Mouse (Mus musculus) mature B cell (primary cell): ENCODE measurements around the gene Camk1.

ENCODE experiments used
- in situ Hi-C: fragments of 300-500 bp; cut with MboI; formaldehyde crosslinking; loops from 2 replicates; pipeline ENCODE4 v1.14.3; 2019

Camk1 gene

GRCm38 (mm10) chr6:113306322-113306985 is 37.3 kb downstream of the Camk1 start:
- in situ Hi-C loops = no loop called here

DNA sequence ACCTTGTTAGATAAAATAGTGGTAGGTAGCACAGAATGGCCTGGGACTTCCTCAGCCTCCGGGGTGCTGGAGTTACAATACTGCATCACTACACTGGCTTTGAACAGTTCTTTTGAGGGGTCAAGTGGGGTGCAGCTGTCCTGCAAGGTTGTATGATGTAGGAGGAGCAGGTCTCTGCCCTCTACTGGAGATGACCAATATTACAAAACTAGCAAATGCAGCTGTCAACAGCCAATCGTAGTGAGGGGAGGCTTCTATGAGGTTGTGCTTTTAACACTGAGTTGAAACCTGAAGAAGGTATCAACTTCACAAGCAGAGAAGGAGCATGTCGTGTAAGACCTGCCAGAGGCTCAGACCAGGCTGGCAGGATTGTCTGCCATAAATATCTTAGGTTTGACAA is 41.5 kb downstream of the Camk1 start:
- in situ Hi-C loops = no loop called here

GRCm38 (mm10) chr6:113301350-113301749 is 42.4 kb downstream of the Camk1 start:
- in situ Hi-C loops = no loop called here

- in situ Hi-C loops = no loop called here
Observed at GRCm38 (mm10) chr6:113296639-113297038, 47.1 kb downstream of the Camk1 start.

DNA sequence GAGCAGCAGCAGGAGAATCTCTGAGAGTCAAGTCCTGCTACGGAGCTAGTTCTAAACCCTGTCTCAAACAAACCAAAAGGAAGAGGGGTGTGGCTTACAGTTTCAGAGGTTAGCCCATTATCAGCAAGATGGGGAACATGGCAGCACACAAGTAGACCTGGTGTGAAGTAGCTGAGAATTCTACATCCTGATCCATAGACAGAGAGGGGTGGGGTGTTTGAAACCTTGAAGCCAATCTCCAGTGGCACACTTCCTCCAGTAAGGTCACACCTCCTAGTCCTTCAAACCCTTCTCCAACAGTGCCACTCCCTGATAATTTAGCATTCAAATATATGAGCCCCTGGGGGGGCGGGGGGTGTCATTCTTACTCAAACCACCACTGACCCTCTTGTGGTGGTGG is 47.7 kb downstream of the Camk1 start:
- in situ Hi-C loops = no loop called here

- in situ Hi-C loops = no loop called here
Observed at GRCm38 (mm10) chr6:113292938-113293337, 50.8 kb downstream of the Camk1 start.

GRCm38 (mm10) chr6:113290346-113290745 is 53.4 kb downstream of the Camk1 start:
- in situ Hi-C loops = no loop called here

DNA sequence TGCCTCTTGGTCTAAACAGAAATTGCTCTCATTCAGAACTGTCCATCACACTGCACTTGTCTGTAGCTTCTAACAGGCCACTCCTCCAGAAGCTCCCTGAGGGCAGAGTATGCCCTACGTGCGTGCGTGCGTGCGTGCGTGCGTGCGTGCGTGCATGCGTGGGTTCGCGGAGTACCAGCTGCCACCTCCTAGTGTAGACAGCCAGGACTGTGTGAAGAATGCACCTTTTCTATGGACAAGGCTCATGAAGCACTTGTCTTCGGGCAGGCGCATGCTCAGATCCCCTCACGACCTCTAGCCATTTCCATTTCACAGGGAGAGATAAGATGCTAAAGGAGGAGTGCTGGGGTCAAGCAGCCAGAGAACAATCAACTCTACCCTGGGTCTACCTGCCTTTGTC is 54.4 kb downstream of the Camk1 start:
- in situ Hi-C loops = no loop called here

GRCm38 (mm10) chr6:113287236-113287635 is 56.5 kb downstream of the Camk1 start:
- in situ Hi-C loops = no loop called here

GRCm38 (mm10) chr6:113286316-113286715 is 57.5 kb downstream of the Camk1 start:
- in situ Hi-C loops = no loop called here

GRCm38 (mm10) chr6:113284931-113285330 is 58.9 kb downstream of the Camk1 start:
- in situ Hi-C loops = no loop called here
